8 mouse cellular contexts compared by ENCODE assay signal in the genomic region with DNA sequence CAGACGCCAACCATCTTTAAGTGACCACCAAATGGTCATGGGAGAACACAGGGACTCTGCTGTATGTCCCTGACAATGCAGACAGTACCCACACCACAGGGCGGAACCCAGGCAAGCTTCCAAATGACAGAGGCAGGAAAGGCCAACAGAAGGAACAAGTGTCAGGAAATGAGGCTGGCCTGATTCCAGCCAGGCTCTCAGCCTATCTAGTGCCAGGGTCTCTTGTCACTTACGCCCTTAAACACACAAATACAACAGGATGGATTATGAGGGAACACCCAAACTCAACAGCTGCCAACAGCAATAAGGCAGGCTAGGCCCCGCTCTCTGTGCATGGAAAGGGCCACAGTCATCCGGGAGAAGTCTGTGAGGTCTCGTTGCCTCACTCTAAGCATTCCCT. TPM values are rescaled to one million over a fixed set of nuclear protein-coding genes. Genes with fewer than 3 reads are reported as not detected.
A peak's percentile ranks its signal among the peaks of the same experiment; 100 is the strongest.
DNase-seq lines count a peak whose midpoint lies in the region; ATAC-seq lines count a peak whose summit lies in the region.

No protein-coding gene starts in this region.

- H3K27me3 ChIP-seq in intestine, embryonic 16.5 days (replicated peaks; ENCODE audit: control insufficient read depth, insufficient read depth, low read length), result no peaks in the 10 kb centered on the region

- H3K27ac ChIP-seq in intestine, embryonic 16.5 days (ENCODE audit: low read length), result peak overlapping the region; percentile 92

- no peaks in the 10 kb centered on the region; the same call in 1 of the 2 replicates for H3K36me3 ChIP-seq in intestine, embryonic 16.5 days (ENCODE audit: control insufficient read depth, insufficient read depth, low read length)

- no peak overlapping the region for H3K4me2 ChIP-seq in intestine, embryonic 16.5 days (ENCODE audit: low read depth, low read length)

- H3K9me3 ChIP-seq in intestine, embryonic 16.5 days (ENCODE audit: control insufficient read depth, low read length), result no peaks in the 10 kb centered on the region

- no peak overlapping the region for H3K4me3 ChIP-seq in intestine, embryonic 16.5 days (ENCODE audit: low read length)

- no peak for ATAC-seq in intestine, embryonic 16.5 days

- no peak overlapping the region for H3K9ac ChIP-seq in intestine, embryonic 16.5 days (ENCODE audit: low read depth, low read length)

- peaks cover 55% of the 10 kb centered on the region for H3K4me1 ChIP-seq in intestine, embryonic 16.5 days (ENCODE audit: control insufficient read depth, insufficient read depth, low read length)

- WGBS in intestine, embryonic 16.5 days, result 65% methylated on average over 6 of the region's 6 CpGs

- DNase-seq in gastrocnemius, adult 18-20 months (ENCODE audit: low spot score), result peak; percentile 65
- DNase-seq in gastrocnemius, postnatal 4 days (ENCODE audit: low spot score in 2 of 2), result no peak
- DNase-seq in adrenal gland, adult 18-20 months (ENCODE audit: low spot score in 2 of 2), result peak; percentile 50 to 57
- DNase-seq in gastrocnemius, postnatal 10 days, result peak; percentile 62
- DNase-seq in lung, postnatal 25 days (ENCODE audit: low spot score), result peak; percentile 94
- DNase-seq in spleen, postnatal 4 days (ENCODE audit: low spot score in 2 of 2), result no peak
- DNase-seq in thymus, postnatal 4 days, result no peak

RNA-seq across cellular contexts. Expression of a gene that starts 57.8 kb away (rescaled TPM):
- total RNA-seq in gastrocnemius, adult 18-20 months (2021), result 10 to 100 TPM; 28.3 to 31.3 TPM
- total RNA-seq in gastrocnemius, postnatal 4 days (2021), result 100 to 1,000 TPM; 133 to 138 TPM
- total RNA-seq in adrenal gland, adult 18-20 months (2021), result 10 to 100 TPM; 47.5 to 60.6 TPM
- 10 to 100 TPM; 68.1 to 79.6 TPM for total RNA-seq in gastrocnemius, postnatal 10 days (2021)
- 11.4 and 11.7 TPM in 2 replicates for polyA plus RNA-seq in intestine, embryonic 16.5 days (2015; fragmentation: Nextera tagmentation; extraction: Ambion mirVana)

Comparison
In these comparisons a context has a peak if more than half of its experiments do, and no peak if none do; other contexts are left out.
1. DNase-seq: peak in gastrocnemius, adult 18-20 months (single experiment), adrenal gland, adult 18-20 months (2 of 2), gastrocnemius, postnatal 10 days (single experiment) and lung, postnatal 25 days (single experiment); none in gastrocnemius, postnatal 4 days (0 of 2), spleen, postnatal 4 days (0 of 2) and thymus, postnatal 4 days (single experiment).